Mouse (Mus musculus): Measurements from ENCODE around the gene Por. TPM values are rescaled to one million over a fixed set of nuclear protein-coding genes. Genes with fewer than 3 reads are reported as not detected.
A peak's percentile ranks its signal among the peaks of the same experiment; 100 is the strongest.

The Por gene
- polyA plus RNA-seq (2012): 184 and 218 TPM in 2 replicates

GRCm38 (mm10) chr5:135669741-135670275 lies at the start of gene Por:
Por (plus strand) TSS chr5:135670033.
- no peak for TF ChIP-seq GATA1 (IDR thresholded peaks at IDR 0.05; ENCODE audit: low read length)

GRCm38 (mm10) chr5:135620526-135620925 lies 49.3 kb upstream of the Por start:
- no peak for TF ChIP-seq GATA1 (IDR thresholded peaks at IDR 0.05; ENCODE audit: low read length)

GRCm38 (mm10) chr5:135621725-135622124 lies 48.1 kb upstream of the Por start:
- no peak for TF ChIP-seq GATA1 (IDR thresholded peaks at IDR 0.05; ENCODE audit: low read length)

- no peak for TF ChIP-seq GATA1 (IDR thresholded peaks at IDR 0.05; ENCODE audit: low read length)
Measured at GRCm38 (mm10) chr5:135623006-135623563, 46.7 kb upstream of the Por start.

- TF ChIP-seq GATA1 (IDR thresholded peaks at IDR 0.05; ENCODE audit: low read length): no peak
Measured at GRCm38 (mm10) chr5:135628916-135629315, 40.9 kb upstream of the Por start.

- TF ChIP-seq GATA1 (IDR thresholded peaks at IDR 0.05; ENCODE audit: low read length): no peak
Measured at GRCm38 (mm10) chr5:135629401-135629800, 40.4 kb upstream of the Por start.

GRCm38 (mm10) chr5:135630598-135630997 lies 39.2 kb upstream of the Por start:
- no peak for TF ChIP-seq GATA1 (IDR thresholded peaks at IDR 0.05; ENCODE audit: low read length)

- TF ChIP-seq GATA1 (IDR thresholded peaks at IDR 0.05; ENCODE audit: low read length): no peak
Measured at GRCm38 (mm10) chr5:135632117-135632796, 37.6 kb upstream of the Por start, which contains the start of gene Rhbdd2. Rhbdd2 (plus strand) TSS chr5:135632618.

GRCm38 (mm10) chr5:135632797-135633144 lies 37.1 kb upstream of the Por start:
- no peak for TF ChIP-seq GATA1 (IDR thresholded peaks at IDR 0.05; ENCODE audit: low read length)

GRCm38 (mm10) chr5:135639760-135640458 lies 29.9 kb upstream of the Por start:
- no peak for TF ChIP-seq GATA1 (IDR thresholded peaks at IDR 0.05; ENCODE audit: low read length)

- TF ChIP-seq GATA1 (IDR thresholded peaks at IDR 0.05; ENCODE audit: low read length): no peak
Measured at GRCm38 (mm10) chr5:135640459-135640789, 29.4 kb upstream of the Por start.

- TF ChIP-seq GATA1 (IDR thresholded peaks at IDR 0.05; ENCODE audit: low read length): no peak
Measured at GRCm38 (mm10) chr5:135641028-135641427, 28.8 kb upstream of the Por start.

- peak; percentile 79 for TF ChIP-seq GATA1 (IDR thresholded peaks at IDR 0.05; ENCODE audit: low read length)
Measured at GRCm38 (mm10) chr5:135642686-135643551, 26.9 kb upstream of the Por start.

- TF ChIP-seq GATA1 (IDR thresholded peaks at IDR 0.05; ENCODE audit: low read length): no peak
Measured at GRCm38 (mm10) chr5:135643552-135643842, 26.3 kb upstream of the Por start.

- TF ChIP-seq GATA1 (IDR thresholded peaks at IDR 0.05; ENCODE audit: low read length): no peak
Measured at GRCm38 (mm10) chr5:135643869-135644268, 26.0 kb upstream of the Por start.

GRCm38 (mm10) chr5:135645330-135645729 lies 24.5 kb upstream of the Por start:
- no peak for TF ChIP-seq GATA1 (IDR thresholded peaks at IDR 0.05; ENCODE audit: low read length)

All from G1E-ER4 (cell line).